Mouse (Mus musculus): ENCODE measurements at regions not wholly inside any gene's neighbourhood (a gene's known extent, or its start where the extent isn't known, plus 50 kb on each side); places are given as distances from the start of the nearest gene placed in this dataset.

DNA sequence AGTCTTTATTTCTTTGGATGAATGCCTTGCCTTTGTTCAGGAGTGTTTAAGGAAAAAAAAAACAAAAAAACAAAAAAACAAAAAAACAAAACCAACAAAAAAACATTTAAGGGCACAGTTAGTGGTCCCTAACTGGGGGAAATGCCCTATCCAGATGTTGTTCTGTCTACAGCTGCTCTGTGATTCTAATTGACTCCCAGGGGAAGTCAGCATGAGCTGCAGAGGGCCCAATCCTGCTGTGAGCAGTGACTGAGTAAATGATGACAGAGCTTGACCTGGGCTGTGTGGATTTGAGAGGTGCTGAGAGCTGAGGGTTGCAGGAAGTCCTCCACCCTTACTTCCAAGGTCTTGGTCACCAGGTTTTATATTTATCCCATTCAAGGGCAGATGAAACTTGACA is 812.5 kb downstream of the Robo1 start:
- Histone ChIP-seq H3K9me3 (ENCODE audit: control insufficient read depth, low read length) (no peaks in the 10 kb centered on the region), H3K4me3 (ENCODE audit: low read depth, low read length) (no peak overlapping the region), H3K4me1 (replicated peaks; ENCODE audit: control insufficient read depth, insufficient read depth, low read length) (no peaks in the 10 kb centered on the region), H3K4me2 (ENCODE audit: low read length) (no peak overlapping the region), H3K27ac (ENCODE audit: low read depth) (no peak overlapping the region), H3K27me3 (replicated peaks; ENCODE audit: control insufficient read depth, insufficient read depth, low read length) (no peaks in the 10 kb centered on the region), H3K36me3 (ENCODE audit: control insufficient read depth, insufficient read depth, low read length) (no peaks in the 10 kb centered on the region), H3K9ac (ENCODE audit: low read length) (no peak overlapping the region)
- DNase-seq (ENCODE audit: low spot score) (no peak), ATAC-seq (replicated peaks; ENCODE audit: low FRiP score, low TSS enrichment, low read depth) (no peak)

DNA sequence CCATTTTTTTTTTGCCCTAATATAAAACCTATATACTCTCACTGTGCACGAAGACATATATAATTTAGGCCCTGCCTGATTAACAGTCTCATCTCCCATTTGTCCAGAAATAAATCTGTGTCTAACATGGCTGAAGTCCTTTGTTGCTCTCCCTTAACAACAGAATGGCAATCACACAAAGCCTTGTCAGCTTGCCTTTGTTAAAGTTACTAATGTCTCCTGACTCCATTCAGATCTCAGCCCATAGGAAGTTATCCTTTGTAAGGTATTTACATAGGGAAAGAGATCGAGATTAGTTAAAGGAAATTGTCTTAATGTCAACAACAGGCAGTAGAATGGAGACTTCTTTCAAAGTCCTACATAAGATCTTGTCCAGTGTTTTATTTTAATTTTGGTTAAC is 809.2 kb downstream of the Robo1 start:
- Histone ChIP-seq H3K27ac (ENCODE audit: low read depth) (no peak overlapping the region), H3K9ac (ENCODE audit: low read length) (no peak overlapping the region), H3K27me3 (replicated peaks; ENCODE audit: control insufficient read depth, insufficient read depth, low read length) (no peaks in the 10 kb centered on the region), H3K9me3 (ENCODE audit: control insufficient read depth, low read length) (no peaks in the 10 kb centered on the region), H3K4me1 (replicated peaks; ENCODE audit: control insufficient read depth, insufficient read depth, low read length) (no peaks in the 10 kb centered on the region), H3K4me3 (ENCODE audit: low read depth, low read length) (no peak overlapping the region), H3K36me3 (ENCODE audit: control insufficient read depth, insufficient read depth, low read length) (no peaks in the 10 kb centered on the region), H3K4me2 (ENCODE audit: low read length) (no peak overlapping the region)
- DNase-seq (ENCODE audit: low spot score), result no peak
- 72% methylated on average over 2 of the region's 2 CpGs for WGBS
- no peak for ATAC-seq (replicated peaks; ENCODE audit: low FRiP score, low TSS enrichment, low read depth)

DNA sequence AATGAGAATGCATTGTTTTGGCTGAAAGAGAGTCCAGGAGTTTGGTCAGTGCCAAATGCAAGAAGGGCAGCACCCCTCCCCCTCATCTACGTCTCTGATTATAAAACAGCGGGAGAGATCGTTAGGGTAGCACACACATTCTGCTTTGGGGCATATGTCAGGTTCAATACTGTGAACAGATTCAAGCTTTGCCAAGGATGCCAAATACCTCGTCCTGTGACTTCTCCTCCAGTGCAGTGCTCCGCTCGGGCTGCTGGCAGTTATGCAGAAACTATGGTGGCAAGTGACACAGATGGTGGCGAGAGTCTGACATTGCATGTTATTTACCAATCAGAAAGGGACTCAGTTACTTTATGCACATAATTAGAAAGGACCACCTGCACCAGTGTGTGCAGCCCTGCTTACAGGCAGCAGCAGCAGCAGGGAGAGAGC is 799.9 kb downstream of the Robo1 start:
- WGBS, result 86% methylated on average over 7 of the region's 7 CpGs
- H3K36me3 ChIP-seq (ENCODE audit: control insufficient read depth, insufficient read depth, low read length), result no peaks in the 10 kb centered on the region
- H3K4me3 ChIP-seq (ENCODE audit: low read depth, low read length), result no peak overlapping the region
- no peak overlapping the region for H3K9ac ChIP-seq (ENCODE audit: low read length)
- H3K27ac ChIP-seq (ENCODE audit: low read depth), result no peak overlapping the region
- no peak overlapping the region for H3K4me2 ChIP-seq (ENCODE audit: low read length)
- H3K4me1 ChIP-seq (replicated peaks; ENCODE audit: control insufficient read depth, insufficient read depth, low read length), result no peaks in the 10 kb centered on the region
- no peaks in the 10 kb centered on the region for H3K9me3 ChIP-seq (ENCODE audit: control insufficient read depth, low read length)
- H3K27me3 ChIP-seq (replicated peaks; ENCODE audit: control insufficient read depth, insufficient read depth, low read length), result no peaks in the 10 kb centered on the region
- DNase-seq (ENCODE audit: low spot score), result no peak
- ATAC-seq (replicated peaks; ENCODE audit: low FRiP score, low TSS enrichment, low read depth), result no peak

DNA sequence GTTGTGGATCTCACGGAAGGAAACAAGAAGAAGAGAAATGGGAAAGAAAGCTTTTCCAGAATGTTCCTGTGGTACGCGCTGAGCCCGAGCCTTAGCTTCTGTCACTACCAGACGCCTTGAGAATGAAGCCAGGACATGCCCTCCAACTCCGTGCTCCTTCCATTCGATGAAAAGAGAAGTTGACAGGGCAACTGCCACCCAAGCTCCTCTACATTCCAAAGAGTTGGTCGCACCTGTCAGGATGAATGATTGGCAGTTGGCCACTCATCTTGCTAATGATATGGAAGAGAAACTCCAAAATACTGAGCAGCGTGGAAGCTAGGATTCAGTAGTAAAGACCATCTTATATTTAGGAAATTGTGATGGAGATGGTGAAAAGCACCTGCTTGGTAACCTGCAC is 799.5 kb downstream of the Robo1 start:
- no peaks in the 10 kb centered on the region for H3K9me3 ChIP-seq (ENCODE audit: control insufficient read depth, low read length)
- H3K27me3 ChIP-seq (replicated peaks; ENCODE audit: control insufficient read depth, insufficient read depth, low read length), result no peaks in the 10 kb centered on the region
- no peak overlapping the region for H3K4me2 ChIP-seq (ENCODE audit: low read length)
- no peak overlapping the region for H3K4me3 ChIP-seq (ENCODE audit: low read depth, low read length)
- no peaks in the 10 kb centered on the region for H3K4me1 ChIP-seq (replicated peaks; ENCODE audit: control insufficient read depth, insufficient read depth, low read length)
- 90% methylated on average over 9 of the region's 9 CpGs for WGBS
- no peak for ATAC-seq (replicated peaks; ENCODE audit: low FRiP score, low TSS enrichment, low read depth)
- no peak overlapping the region for H3K27ac ChIP-seq (ENCODE audit: low read depth)
- H3K9ac ChIP-seq (ENCODE audit: low read length), result no peak overlapping the region
- H3K36me3 ChIP-seq (ENCODE audit: control insufficient read depth, insufficient read depth, low read length), result no peaks in the 10 kb centered on the region
- no peak for DNase-seq (ENCODE audit: low spot score)

DNA sequence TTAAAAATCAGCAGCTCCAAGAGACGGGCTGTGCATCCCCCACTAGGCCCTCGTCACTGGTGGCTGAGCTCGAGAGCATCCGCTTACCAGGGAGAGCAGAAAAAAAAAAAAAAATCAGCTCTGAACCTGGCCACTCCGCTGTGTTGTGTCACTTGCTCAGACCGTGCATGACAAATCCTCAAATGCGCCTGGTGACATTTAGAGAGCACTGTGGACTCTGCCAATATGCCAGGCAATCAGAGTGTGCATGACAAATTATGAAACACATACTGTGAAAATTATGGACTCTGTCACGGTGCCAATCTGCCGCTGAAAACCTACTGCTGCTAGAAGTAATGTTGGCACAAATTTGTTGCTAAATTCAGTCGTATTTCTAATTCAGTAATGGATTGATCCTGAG is 797.4 kb downstream of the Robo1 start:
- Histone ChIP-seq H3K4me1 (replicated peaks; ENCODE audit: control insufficient read depth, insufficient read depth, low read length) (no peaks in the 10 kb centered on the region), H3K9me3 (ENCODE audit: control insufficient read depth, low read length) (no peaks in the 10 kb centered on the region), H3K9ac (ENCODE audit: low read length) (no peak overlapping the region), H3K27ac (ENCODE audit: low read depth) (no peak overlapping the region), H3K36me3 (ENCODE audit: control insufficient read depth, insufficient read depth, low read length) (no peaks in the 10 kb centered on the region), H3K4me2 (ENCODE audit: low read length) (no peak overlapping the region), H3K4me3 (ENCODE audit: low read depth, low read length) (no peak overlapping the region), H3K27me3 (replicated peaks; ENCODE audit: control insufficient read depth, insufficient read depth, low read length) (no peaks in the 10 kb centered on the region)
- 82% methylated on average over 10 of the region's 10 CpGs for WGBS
- DNase-seq (ENCODE audit: low spot score), result no peak
- ATAC-seq (replicated peaks; ENCODE audit: low FRiP score, low TSS enrichment, low read depth), result no peak

DNA sequence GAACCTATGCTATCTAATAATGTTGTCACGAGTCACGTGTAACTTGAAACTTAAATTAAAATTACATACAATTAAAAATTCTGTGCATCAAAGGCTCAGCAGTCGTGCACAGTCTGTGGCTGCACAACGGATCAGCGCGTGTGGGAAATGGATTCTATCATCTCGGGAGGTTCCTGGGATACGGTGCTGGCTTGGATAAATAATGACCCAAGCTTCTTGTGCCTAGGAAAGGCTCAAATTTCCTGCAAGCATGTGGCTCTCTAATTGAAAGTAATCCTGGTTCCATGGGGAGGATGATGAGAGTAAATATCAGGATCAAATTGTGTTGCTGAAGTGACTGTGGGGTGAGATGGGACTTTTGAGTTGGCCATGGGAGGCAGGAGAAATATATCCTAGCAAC is 792.2 kb downstream of the Robo1 start:
- Histone ChIP-seq H3K36me3 (ENCODE audit: control insufficient read depth, insufficient read depth, low read length) (no peaks in the 10 kb centered on the region), H3K27me3 (replicated peaks; ENCODE audit: control insufficient read depth, insufficient read depth, low read length) (no peaks in the 10 kb centered on the region), H3K4me3 (ENCODE audit: low read depth, low read length) (no peak overlapping the region), H3K4me1 (replicated peaks; ENCODE audit: control insufficient read depth, insufficient read depth, low read length) (no peaks in the 10 kb centered on the region), H3K27ac (ENCODE audit: low read depth) (no peak overlapping the region), H3K4me2 (ENCODE audit: low read length) (no peak overlapping the region), H3K9me3 (ENCODE audit: control insufficient read depth, low read length) (no peaks in the 10 kb centered on the region), H3K9ac (ENCODE audit: low read length) (no peak overlapping the region)
- 63% methylated on average over 8 of the region's 8 CpGs for WGBS
- DNase-seq (ENCODE audit: low spot score) (no peak), ATAC-seq (replicated peaks; ENCODE audit: low FRiP score, low TSS enrichment, low read depth) (no peak)

DNA sequence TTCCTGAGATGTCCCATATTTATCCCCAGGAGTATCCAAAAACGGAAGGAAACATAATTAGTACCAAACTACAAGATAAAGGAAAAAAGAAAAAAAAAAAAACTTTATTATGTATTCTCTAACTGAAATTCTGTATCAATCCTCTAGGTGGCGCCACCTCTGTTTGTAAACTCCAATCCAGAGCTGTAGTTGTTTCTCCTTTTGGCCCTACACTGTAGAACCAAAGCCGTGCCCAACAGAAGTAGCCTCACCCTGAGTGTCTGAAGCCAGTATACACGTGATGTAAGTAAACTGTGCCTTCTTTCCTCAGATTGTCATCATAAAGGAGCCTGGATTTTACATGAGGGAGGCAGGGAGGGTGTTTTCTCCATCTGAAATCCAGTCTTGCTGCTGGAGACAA is 790.7 kb downstream of the Robo1 start:
- WGBS, result 32% methylated on average over 4 of the region's 4 CpGs
- ATAC-seq (replicated peaks; ENCODE audit: low FRiP score, low TSS enrichment, low read depth), result no peak

DNA sequence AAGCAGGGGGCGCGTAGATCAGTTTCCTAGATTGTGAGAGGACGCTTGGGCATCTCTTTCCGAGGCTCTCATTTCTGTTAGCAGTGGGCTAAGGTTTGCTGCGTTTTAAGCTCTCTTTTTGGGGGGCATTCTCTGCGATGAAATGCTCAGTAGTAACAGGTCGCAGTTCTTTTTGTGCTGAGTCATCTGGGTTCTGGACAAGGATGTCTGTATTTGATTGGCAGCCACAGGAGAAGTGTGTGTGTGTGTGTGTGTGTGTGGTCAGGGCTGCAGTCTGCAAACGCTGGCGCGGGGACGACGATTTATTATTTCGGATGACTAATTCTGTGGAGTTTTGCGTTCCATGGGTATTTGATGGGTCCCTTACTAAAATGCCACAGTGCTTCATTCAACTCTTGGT is 789.1 kb downstream of the Robo1 start:
- Histone ChIP-seq H3K9ac (ENCODE audit: low read length) (no peak overlapping the region), H3K4me1 (replicated peaks; ENCODE audit: control insufficient read depth, insufficient read depth, low read length) (no peaks in the 10 kb centered on the region), H3K4me3 (ENCODE audit: low read depth, low read length) (no peak overlapping the region), H3K27ac (ENCODE audit: low read depth) (no peak overlapping the region), H3K36me3 (ENCODE audit: control insufficient read depth, insufficient read depth, low read length) (no peaks in the 10 kb centered on the region), H3K27me3 (replicated peaks; ENCODE audit: control insufficient read depth, insufficient read depth, low read length) (no peaks in the 10 kb centered on the region), H3K4me2 (ENCODE audit: low read length) (no peak overlapping the region), H3K9me3 (ENCODE audit: control insufficient read depth, low read length) (no peaks in the 10 kb centered on the region)
- DNase-seq (ENCODE audit: low spot score), result no peak
- 44% methylated on average over 14 of the region's 14 CpGs for whole genome bisulfite sequencing
- ATAC-seq (replicated peaks; ENCODE audit: low FRiP score, low TSS enrichment, low read depth), result no peak

More for the DNA sequence above, 790.7 kb downstream of the Robo1 start:
- no peaks in the 10 kb centered on the region for H3K36me3 ChIP-seq (ENCODE audit: control insufficient read depth, insufficient read depth, low read length)
- peak; percentile 58 for DNase-seq (ENCODE audit: low spot score)
- no peaks in the 10 kb centered on the region for H3K4me1 ChIP-seq (replicated peaks; ENCODE audit: control insufficient read depth, insufficient read depth, low read length)
- no peak overlapping the region for H3K4me2 ChIP-seq (ENCODE audit: low read length)
- H3K9me3 ChIP-seq (ENCODE audit: control insufficient read depth, low read length), result no peaks in the 10 kb centered on the region
- H3K27me3 ChIP-seq (replicated peaks; ENCODE audit: control insufficient read depth, insufficient read depth, low read length), result no peaks in the 10 kb centered on the region
- H3K9ac ChIP-seq (ENCODE audit: low read length), result no peak overlapping the region
- no peak overlapping the region for H3K4me3 ChIP-seq (ENCODE audit: low read depth, low read length)
- H3K27ac ChIP-seq (ENCODE audit: low read depth), result no peak overlapping the region

DNA sequence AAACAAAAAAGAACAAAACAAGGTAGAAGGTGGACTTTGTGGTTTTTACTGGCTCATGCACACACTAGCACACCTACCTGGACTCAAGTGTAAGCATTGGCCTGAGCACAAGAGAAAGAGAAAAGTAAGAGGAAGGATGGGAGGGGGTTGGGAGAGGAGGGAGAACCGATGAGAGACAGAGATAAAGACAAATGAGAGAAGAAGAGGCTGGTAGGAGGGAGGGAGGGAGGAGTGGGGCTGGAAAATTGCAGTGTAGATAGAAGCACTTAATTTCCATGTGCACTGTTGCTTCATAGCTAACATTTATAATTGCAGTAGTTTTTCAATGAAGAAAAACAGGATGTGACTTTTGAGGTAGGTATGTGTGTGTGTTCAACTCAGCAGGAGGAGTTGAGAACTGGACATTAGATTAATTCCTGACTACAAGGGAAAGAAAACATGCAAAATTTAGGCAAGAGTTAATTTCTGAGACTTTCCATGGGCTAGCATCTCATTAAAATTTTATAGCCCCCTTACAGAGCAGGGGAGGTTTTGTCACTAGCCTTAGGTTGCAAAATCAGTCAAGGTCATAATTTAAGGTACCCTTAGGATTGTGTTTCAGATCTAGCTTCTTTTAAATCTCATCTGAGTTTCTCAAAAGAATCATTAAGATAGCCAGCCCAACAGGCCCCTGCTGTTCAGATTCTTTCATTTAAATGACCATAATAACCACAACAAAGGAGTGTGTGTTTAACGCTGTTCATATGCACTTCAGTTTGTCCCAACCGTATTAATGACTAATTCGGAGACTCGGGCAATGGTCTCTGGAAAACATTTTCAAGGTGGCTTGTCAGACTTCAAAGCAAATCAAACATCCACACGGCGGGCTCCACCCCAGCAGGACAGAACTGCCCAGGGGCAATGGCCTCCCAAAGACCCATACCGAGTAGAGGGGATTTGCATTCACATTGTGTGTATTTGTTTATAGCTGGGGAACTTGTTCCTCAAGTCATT is 788.3 kb downstream of the Robo1 start:
- Histone ChIP-seq H3K27me3 (replicated peaks; ENCODE audit: control insufficient read depth, insufficient read depth, low read length) (no peaks in the 10 kb centered on the region), H3K27ac (ENCODE audit: low read depth) (no peak overlapping the region), H3K4me3 (ENCODE audit: low read depth, low read length) (no peak overlapping the region), H3K4me2 (ENCODE audit: low read length) (no peak overlapping the region), H3K4me1 (replicated peaks; ENCODE audit: control insufficient read depth, insufficient read depth, low read length) (no peaks in the 10 kb centered on the region), H3K36me3 (ENCODE audit: control insufficient read depth, insufficient read depth, low read length) (no peaks in the 10 kb centered on the region), H3K9me3 (ENCODE audit: control insufficient read depth, low read length) (no peaks in the 10 kb centered on the region), H3K9ac (ENCODE audit: low read length) (no peak overlapping the region)
- no peak for ATAC-seq (replicated peaks; ENCODE audit: low FRiP score, low TSS enrichment, low read depth)
- DNase-seq (ENCODE audit: low spot score), result no peak
- WGBS, result 26% methylated on average over 8 of the region's 8 CpGs
